Mouse (Mus musculus) neural tube, embryonic 15.5 days (tissue): ENCODE measurements at regions not wholly inside any gene's neighbourhood (a gene's known extent, or its start where the extent isn't known, plus 50 kb on each side); places are given as distances from the start of the nearest gene placed in this dataset.

ENCODE experiments used
- ATAC-seq: fragments of 200-750 bp; cut with Nextera tagmentation; 2 replicates; pipeline ENCODE4 v1.8.0; 2017; ENCODE audit warnings: mild to moderate bottlenecking, moderate TSS enrichment, moderate library complexity; ENCODE audit not compliant: low FRiP score
- H3K27ac ChIP-seq: fragments of 300-500 bp; sonication (generic); replicated peaks from 2 replicates; pipeline ENCODE4 v1.5.1; 2015; ENCODE audit warnings: mild to moderate bottlenecking, inconsistent platforms
- H3K27me3 ChIP-seq: fragments of 300-500 bp; sonication (generic); replicated peaks from 2 replicates; pipeline ENCODE4 v1.6.1; 2015; ENCODE audit warnings: inconsistent platforms
- H3K36me3 ChIP-seq: fragments of 300-500 bp; sonication (generic); 2 replicates; pipeline ENCODE4 v1.6.1; 2015; ENCODE audit warnings: inconsistent platforms
- H3K4me1 ChIP-seq: fragments of 300-500 bp; sonication (generic); 2 replicates; pipeline ENCODE4 v1.6.1; 2015; ENCODE audit warnings: inconsistent platforms
- H3K4me2 ChIP-seq: fragments of 300-500 bp; sonication (generic); 2 replicates; pipeline ENCODE4 v1.6.1; 2015; ENCODE audit warnings: inconsistent platforms, mild to moderate bottlenecking, moderate library complexity
- H3K4me3 ChIP-seq: fragments of 300-500 bp; sonication (generic); replicated peaks from 2 replicates; pipeline ENCODE4 v1.5.1; 2015; ENCODE audit warnings: mild to moderate bottlenecking, inconsistent platforms
- H3K9ac ChIP-seq: fragments of 300-500 bp; sonication (generic); replicated peaks from 2 replicates; pipeline ENCODE4 v1.6.1; 2015; ENCODE audit warnings: mild to moderate bottlenecking, inconsistent platforms
- H3K9me3 ChIP-seq: fragments of 300-500 bp; sonication (generic); replicated peaks from 2 replicates; pipeline ENCODE4 v1.6.1; 2016; ENCODE audit warnings: inconsistent platforms
- WGBS: fragments of 180-500 bp; shearing (Covaris S2); methylation state at CpG from one replicate; pipeline ENCODE4 v1.1.7; 2015; ENCODE audit warnings: mixed read lengths; 5-methylcytosine and 5-hydroxymethylcytosine counted together

DNA sequence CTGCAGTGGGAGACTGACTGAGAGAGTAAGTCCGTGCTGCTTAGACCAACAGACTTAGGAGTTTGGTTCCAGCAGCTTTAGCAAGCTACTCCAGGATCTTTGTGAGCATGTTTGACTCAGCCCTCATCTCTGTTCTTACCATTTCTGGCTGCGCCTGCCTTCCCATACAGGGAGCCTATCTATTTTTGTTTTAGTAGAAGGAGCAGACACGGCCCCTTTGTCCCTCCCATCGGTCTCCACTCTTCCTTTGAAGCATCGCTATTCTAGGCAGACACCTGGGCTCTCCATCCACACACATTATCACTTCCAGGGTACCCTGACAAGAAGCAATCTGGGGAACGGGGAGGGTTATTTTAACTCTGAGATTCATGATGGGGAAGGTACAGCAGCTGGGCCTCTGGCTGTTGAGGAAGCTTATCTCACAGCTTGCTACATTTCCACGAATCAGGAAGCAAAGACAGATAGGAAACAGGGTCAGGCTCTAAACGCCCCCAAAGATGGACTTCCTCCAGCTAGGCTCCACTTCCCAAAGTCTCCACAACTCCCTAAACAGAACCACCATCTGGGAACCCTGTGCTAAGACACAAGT, 203.0 kb upstream of the Nsun2 start:
- Histone ChIP-seq H3K27me3 (no peaks in the 10 kb centered on the region), H3K4me2 (no peak overlapping the region), H3K9me3 (no peaks in the 10 kb centered on the region), H3K9ac (no peak overlapping the region), H3K4me3 (no peak overlapping the region), H3K27ac (no peak overlapping the region), H3K4me1 (peaks cover 7% of the 10 kb centered on the region; the same call in 1 of the 2 replicates), H3K36me3 (no peaks in the 10 kb centered on the region)
- ATAC-seq: no peak
- 86% methylated on average over 8 of the region's 8 CpGs for WGBS

- peak; percentile 81 for ATAC-seq
- no peaks in the 10 kb centered on the region for H3K36me3 ChIP-seq
- peaks cover 7% of the 10 kb centered on the region; the same call in 1 of the 2 replicates for H3K4me1 ChIP-seq
- H3K27me3 ChIP-seq: no peaks in the 10 kb centered on the region
- no peak overlapping the region for H3K4me3 ChIP-seq
- WGBS: 29% methylated on average over 19 of the region's 19 CpGs
- peak overlapping the region; percentile 66; the same call in 1 of the 2 replicates for H3K27ac ChIP-seq
- H3K4me2 ChIP-seq: peak overlapping the region; percentile 5; the same call in 1 of the 2 replicates
- H3K9ac ChIP-seq: no peak overlapping the region
- H3K9me3 ChIP-seq: no peaks in the 10 kb centered on the region
Measured at GRCm38 (mm10) chr13:69331537-69332435, 201.8 kb upstream of the Nsun2 start.

DNA sequence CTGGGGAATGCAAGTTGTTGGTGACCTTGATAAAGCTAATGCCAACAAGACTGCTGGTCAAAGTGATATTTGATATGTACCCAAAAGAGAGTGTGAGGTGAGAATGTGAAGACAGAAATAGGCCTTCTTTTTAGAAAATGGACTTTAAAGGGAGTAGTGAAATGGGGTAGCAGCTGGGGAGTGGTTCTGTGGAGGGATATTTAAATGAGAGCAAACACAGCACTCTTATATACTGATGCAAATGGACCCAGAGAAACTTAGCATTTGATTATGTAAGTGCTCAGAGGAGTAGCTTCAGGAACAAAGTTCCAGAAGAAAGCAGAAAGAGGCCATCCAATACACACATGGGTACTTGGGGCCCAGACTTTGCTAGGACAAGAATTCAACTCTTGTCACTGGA, 189.7 kb upstream of the Nsun2 start:
- Histone ChIP-seq H3K4me1 (no peaks in the 10 kb centered on the region), H3K36me3 (no peaks in the 10 kb centered on the region), H3K4me2 (no peak overlapping the region), H3K9me3 (no peaks in the 10 kb centered on the region), H3K9ac (no peak overlapping the region), H3K27ac (no peak overlapping the region), H3K27me3 (no peaks in the 10 kb centered on the region), H3K4me3 (no peak overlapping the region)
- ATAC-seq: no peak

GRCm38 (mm10) chr13:69357435-69357834, 176.1 kb upstream of the Nsun2 start:
- Histone ChIP-seq H3K36me3 (no peaks in the 10 kb centered on the region), H3K27ac (no peak overlapping the region), H3K4me3 (no peak overlapping the region), H3K4me2 (no peak overlapping the region), H3K9me3 (no peaks in the 10 kb centered on the region), H3K4me1 (no peaks in the 10 kb centered on the region), H3K9ac (no peak overlapping the region), H3K27me3 (no peaks in the 10 kb centered on the region)
- ATAC-seq: no peak
- WGBS: 92% methylated on average over 6 of the region's 6 CpGs

DNA sequence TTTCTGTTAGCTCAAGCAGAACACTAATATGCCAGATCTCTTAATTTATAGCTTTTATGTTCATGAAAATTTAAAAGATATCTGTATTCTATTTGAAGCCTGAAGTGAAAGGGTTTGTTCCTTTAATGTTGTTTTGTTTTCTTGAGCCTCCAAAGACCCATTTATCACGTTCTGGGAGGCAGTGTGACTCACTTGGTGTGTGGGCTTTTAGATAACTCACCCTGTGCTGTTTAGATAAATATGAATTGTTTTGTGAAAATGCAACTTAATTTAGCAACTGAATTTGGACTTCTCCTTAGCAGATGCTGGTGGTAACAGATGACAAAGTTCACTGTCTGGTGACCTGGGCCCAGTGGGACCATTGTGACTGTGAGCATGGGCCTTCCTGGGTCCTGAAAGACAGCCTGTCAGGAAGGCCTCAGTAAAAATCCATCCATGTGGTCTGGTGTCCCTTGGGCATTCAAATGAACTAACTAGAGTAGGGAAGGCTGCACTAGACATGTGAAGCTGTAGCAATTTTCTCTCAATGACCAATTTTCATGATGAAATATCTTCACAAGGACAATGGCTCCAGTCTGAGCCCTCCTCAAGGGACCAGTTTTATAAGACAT, 167.6 kb upstream of the Nsun2 start:
- Histone ChIP-seq H3K27me3 (no peaks in the 10 kb centered on the region), H3K9me3 (0 out of 2 replicates have a peak, but pooled peaks cover 5% of the 10 kb centered on the region), H3K27ac (no peak overlapping the region), H3K4me3 (no peak overlapping the region), H3K4me1 (peaks cover 4% of the 10 kb centered on the region), H3K36me3 (no peaks in the 10 kb centered on the region), H3K4me2 (no peak overlapping the region), H3K9ac (no peak overlapping the region)
- no peak for ATAC-seq
- WGBS: 48% methylated on average over 1 of the region's 1 CpGs

- H3K4me2 ChIP-seq: no peak overlapping the region
- no peaks in the 10 kb centered on the region for H3K9me3 ChIP-seq
- no peaks in the 10 kb centered on the region for H3K27me3 ChIP-seq
- no peak overlapping the region for H3K4me3 ChIP-seq
- H3K4me1 ChIP-seq: no peaks in the 10 kb centered on the region
- no peak overlapping the region for H3K9ac ChIP-seq
- no peaks in the 10 kb centered on the region for H3K36me3 ChIP-seq
- 72% methylated on average over 6 of the region's 6 CpGs for WGBS
- no peak overlapping the region for H3K27ac ChIP-seq
- ATAC-seq: no peak
Measured at GRCm38 (mm10) chr13:69373101-69373815, 160.3 kb upstream of the Nsun2 start.

DNA sequence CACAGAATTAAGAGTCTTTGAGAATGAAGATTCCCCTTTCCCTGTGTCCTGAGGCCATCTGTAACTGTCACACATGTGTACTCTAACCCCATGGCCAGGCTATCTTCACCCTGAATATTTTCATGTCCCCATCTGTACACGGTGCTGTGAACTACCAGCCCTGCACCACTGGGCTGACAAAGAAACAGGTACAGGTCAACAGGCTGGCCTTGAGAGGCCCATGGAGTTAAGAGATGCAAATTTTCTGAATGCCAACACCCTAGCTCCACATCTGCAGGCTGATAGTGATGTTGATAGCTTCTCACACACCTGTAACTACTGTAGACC, 159.8 kb upstream of the Nsun2 start:
- no peak for ATAC-seq
- Histone ChIP-seq H3K27me3 (no peaks in the 10 kb centered on the region), H3K9ac (no peak overlapping the region), H3K9me3 (no peaks in the 10 kb centered on the region), H3K27ac (no peak overlapping the region), H3K36me3 (no peaks in the 10 kb centered on the region), H3K4me2 (no peak overlapping the region), H3K4me3 (no peak overlapping the region), H3K4me1 (no peaks in the 10 kb centered on the region)
- 82% methylated on average over 1 of the region's 1 CpGs for WGBS

GRCm38 (mm10) chr13:69380403-69380802, 153.1 kb upstream of the Nsun2 start:
- H3K27ac ChIP-seq: no peak overlapping the region
- no peak overlapping the region for H3K9ac ChIP-seq
- ATAC-seq: no peak
- no peaks in the 10 kb centered on the region for H3K36me3 ChIP-seq
- 76% methylated on average over 4 of the region's 4 CpGs for WGBS
- no peaks in the 10 kb centered on the region for H3K27me3 ChIP-seq
- H3K9me3 ChIP-seq: no peaks in the 10 kb centered on the region
- no peak overlapping the region for H3K4me2 ChIP-seq
- no peak overlapping the region for H3K4me3 ChIP-seq
- no peaks in the 10 kb centered on the region for H3K4me1 ChIP-seq

DNA sequence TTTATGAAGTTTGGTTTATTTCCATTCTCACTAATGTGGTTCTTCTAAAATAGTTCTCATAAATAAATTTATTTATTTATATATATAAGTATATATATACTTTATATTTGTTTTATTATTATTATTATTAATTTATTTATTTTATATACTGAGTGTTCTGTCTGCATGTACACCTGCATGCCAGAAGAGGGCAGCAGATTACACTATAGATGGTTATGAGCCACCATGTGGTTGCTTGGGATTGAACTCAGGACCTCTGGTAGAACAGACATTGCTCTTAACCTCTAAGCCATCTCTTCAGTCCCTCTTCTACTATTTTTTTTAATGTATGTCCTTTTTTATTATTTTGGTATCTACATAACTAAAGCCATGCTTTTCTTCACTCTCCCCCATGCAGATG, 148.8 kb upstream of the Nsun2 start:
- Histone ChIP-seq H3K36me3 (no peaks in the 10 kb centered on the region), H3K27ac (no peak overlapping the region), H3K9me3 (no peaks in the 10 kb centered on the region), H3K27me3 (no peaks in the 10 kb centered on the region), H3K4me3 (no peak overlapping the region), H3K4me1 (no peaks in the 10 kb centered on the region), H3K4me2 (no peak overlapping the region), H3K9ac (no peak overlapping the region)
- ATAC-seq: no peak

DNA sequence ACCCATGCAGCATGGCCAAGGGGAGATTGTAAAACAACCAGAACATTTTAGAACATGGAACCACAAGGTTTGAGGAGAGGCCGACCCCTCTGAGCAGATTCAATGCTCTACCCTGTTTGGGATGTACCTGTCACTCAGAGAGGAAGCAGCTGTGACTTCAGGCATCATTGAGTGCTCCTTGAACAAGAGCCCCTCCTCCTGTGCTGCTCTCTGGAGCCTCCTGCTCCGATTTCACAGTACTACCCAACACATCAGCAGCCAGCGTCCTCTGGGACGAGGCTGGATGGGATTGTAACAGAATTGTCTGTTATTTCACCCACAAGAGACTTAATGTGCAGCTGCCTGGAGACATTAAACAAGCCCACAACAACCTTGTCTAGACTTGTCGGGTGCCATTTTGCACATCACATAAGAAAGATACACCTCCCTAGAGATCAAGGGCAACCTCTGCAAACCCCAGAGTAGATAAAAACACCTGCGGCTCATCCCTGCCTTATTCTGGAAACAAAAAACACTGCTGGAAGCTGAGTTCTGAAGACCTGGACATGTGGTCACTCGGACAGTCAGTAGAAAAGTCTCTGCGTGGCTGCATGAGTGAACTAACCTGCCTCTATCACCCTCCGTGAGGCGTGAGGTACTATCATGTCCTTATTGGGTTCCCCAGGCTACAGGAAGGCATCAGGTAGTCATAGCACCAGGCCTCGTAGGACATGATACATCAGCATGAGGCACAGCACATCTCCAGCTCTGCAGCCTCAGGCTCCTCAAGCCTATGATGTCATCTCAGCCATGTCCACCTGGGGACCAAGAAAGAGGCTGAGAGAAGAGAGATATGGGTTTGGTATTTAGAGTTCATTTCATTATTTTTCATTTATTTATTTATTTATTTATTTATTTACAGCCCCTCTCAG, 140.4 kb upstream of the Nsun2 start:
- Histone ChIP-seq H3K27ac (no peak overlapping the region), H3K4me1 (no peaks in the 10 kb centered on the region), H3K9me3 (no peaks in the 10 kb centered on the region), H3K4me3 (no peak overlapping the region), H3K27me3 (no peaks in the 10 kb centered on the region), H3K9ac (no peak overlapping the region), H3K36me3 (no peaks in the 10 kb centered on the region), H3K4me2 (no peak overlapping the region)
- 85% methylated on average over 11 of the region's 11 CpGs for WGBS
- ATAC-seq: no peak

- Histone ChIP-seq H3K9me3 (no peaks in the 10 kb centered on the region), H3K4me1 (no peaks in the 10 kb centered on the region), H3K9ac (no peak overlapping the region), H3K4me2 (no peak overlapping the region), H3K27me3 (no peaks in the 10 kb centered on the region), H3K4me3 (no peak overlapping the region), H3K27ac (no peak overlapping the region), H3K36me3 (no peaks in the 10 kb centered on the region)
- WGBS: 85% methylated on average over 4 of the region's 4 CpGs
- ATAC-seq: no peak
Measured at GRCm38 (mm10) chr13:69394544-69394943, 139.0 kb upstream of the Nsun2 start.
